Mouse (Mus musculus): ENCODE results near the gene Pnpla5.
"Not testable (repeated sequence)": the region's sequence is repeated elsewhere in the genome, so short reads cannot be mapped to it uniquely, and the experiment has no call there.

Gene Pnpla5

GRCm38 (mm10) chr15:84116466-84116865 is 6.5 kb downstream of the Pnpla5 start:
- DNase-seq, result no peak

- peak; percentile 45 for DNase-seq
These were observed 7.2 kb downstream of the Pnpla5 start for GRCm38 (mm10) chr15:84115727-84116126.

- DNase-seq, result no peak
These were observed 9.1 kb downstream of the Pnpla5 start for GRCm38 (mm10) chr15:84113873-84114272.

GRCm38 (mm10) chr15:84108899-84109298 is 14.1 kb downstream of the Pnpla5 start:
- DNase-seq, result peak; percentile 41

- peak; percentile 27 for DNase-seq
These were observed 17.0 kb downstream of the Pnpla5 start for GRCm38 (mm10) chr15:84105924-84106500.

GRCm38 (mm10) chr15:84105105-84105923 is 17.7 kb downstream of the Pnpla5 start, which contains the start of gene Sult4a1:
Sult4a1 (minus strand) TSS chr15:84105754.
- peak; percentile 58 for DNase-seq

- DNase-seq, result no peak
These were observed 18.3 kb downstream of the Pnpla5 start for GRCm38 (mm10) chr15:84104626-84105025.

- not testable (repeated sequence) for DNase-seq
These were observed 25.4 kb downstream of the Pnpla5 start for GRCm38 (mm10) chr15:84097536-84097935.

GRCm38 (mm10) chr15:84096051-84096450 is 26.9 kb downstream of the Pnpla5 start:
- no peak for DNase-seq

- no peak for DNase-seq
These were observed 28.1 kb downstream of the Pnpla5 start for GRCm38 (mm10) chr15:84094921-84095320.

- DNase-seq, result peak; percentile 38
These were observed 36.2 kb downstream of the Pnpla5 start for GRCm38 (mm10) chr15:84086775-84087174.

GRCm38 (mm10) chr15:84086364-84086763 is 36.6 kb downstream of the Pnpla5 start:
- DNase-seq, result peak; percentile 25

GRCm38 (mm10) chr15:84080069-84080468 is 42.9 kb downstream of the Pnpla5 start:
- no peak for DNase-seq

GRCm38 (mm10) chr15:84079519-84079918 is 43.5 kb downstream of the Pnpla5 start:
- no peak for DNase-seq

GRCm38 (mm10) chr15:84078667-84079066 is 44.3 kb downstream of the Pnpla5 start:
- no peak for DNase-seq

GRCm38 (mm10) chr15:84077151-84077550 is 45.8 kb downstream of the Pnpla5 start:
- DNase-seq, result peak; percentile 26

- DNase-seq, result peak; percentile 56
These were observed 48.2 kb downstream of the Pnpla5 start for GRCm38 (mm10) chr15:84074705-84075185.

- peak; percentile 80 for DNase-seq
These were observed 48.9 kb downstream of the Pnpla5 start for GRCm38 (mm10) chr15:84073911-84074704.

GRCm38 (mm10) chr15:84073058-84073457 is 49.9 kb downstream of the Pnpla5 start:
- DNase-seq, result peak; percentile 57

GRCm38 (mm10) chr15:84072226-84072625 is 50.7 kb downstream of the Pnpla5 start:
- DNase-seq, result peak; percentile 94

GRCm38 (mm10) chr15:84070116-84070676 is 52.8 kb downstream of the Pnpla5 start:
- DNase-seq, result peak; percentile 15

- no peak for DNase-seq
These were observed 53.4 kb downstream of the Pnpla5 start for GRCm38 (mm10) chr15:84069455-84070050.
